Mouse (Mus musculus): Measurements from ENCODE around the gene 4930505A04Rik. TPM values are rescaled to one million over a fixed set of nuclear protein-coding genes. Genes with fewer than 3 reads are reported as not detected.
"Not testable (repeated sequence)": the region's sequence is repeated elsewhere in the genome, so short reads cannot be mapped to it uniquely, and the experiment has no call there.

4930505A04Rik gene
- polyA plus RNA-seq, 1 experiment from 2014 or later, result 0.22 TPM

DNA sequence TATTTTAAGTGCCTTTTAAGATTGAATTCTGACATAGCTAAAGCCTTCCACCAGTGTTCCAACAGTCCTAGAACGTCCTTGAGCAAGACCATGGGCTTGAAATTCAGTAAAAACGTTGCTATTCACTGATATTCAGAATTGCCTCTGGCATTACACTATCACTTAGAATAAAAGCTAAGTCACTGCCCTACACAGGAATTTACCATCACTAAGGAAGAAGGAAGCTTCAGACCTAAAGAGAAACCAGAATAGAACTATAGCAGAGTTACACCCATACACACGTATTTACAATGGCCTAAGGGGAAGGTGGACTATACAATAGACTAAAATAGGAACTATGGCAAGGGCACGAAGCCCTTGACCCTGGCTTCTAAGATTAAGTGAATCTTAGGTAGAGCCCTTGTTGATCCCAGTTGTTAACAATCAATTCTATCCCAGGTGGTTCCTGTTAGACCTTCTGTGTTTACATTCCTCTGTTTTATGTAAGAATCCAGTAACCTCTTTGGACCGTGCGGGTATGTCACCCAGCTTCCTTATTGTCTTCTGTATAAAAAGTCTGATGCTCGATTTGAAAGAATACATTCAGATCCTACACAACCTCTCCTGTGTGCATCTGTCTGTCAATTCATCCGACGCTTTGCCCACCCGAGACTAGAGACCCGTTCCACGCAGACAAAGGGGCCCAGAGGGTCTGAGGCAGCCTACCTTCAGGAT lies 27.3 kb downstream of the 4930505A04Rik start:
- ATAC-seq (ENCODE audit: low FRiP score, low read depth); H3K27me3 ChIP-seq (replicated peaks): not testable (repeated sequence)
- WGBS, result 86% methylated on average over 12 of the region's 12 CpGs

DNA sequence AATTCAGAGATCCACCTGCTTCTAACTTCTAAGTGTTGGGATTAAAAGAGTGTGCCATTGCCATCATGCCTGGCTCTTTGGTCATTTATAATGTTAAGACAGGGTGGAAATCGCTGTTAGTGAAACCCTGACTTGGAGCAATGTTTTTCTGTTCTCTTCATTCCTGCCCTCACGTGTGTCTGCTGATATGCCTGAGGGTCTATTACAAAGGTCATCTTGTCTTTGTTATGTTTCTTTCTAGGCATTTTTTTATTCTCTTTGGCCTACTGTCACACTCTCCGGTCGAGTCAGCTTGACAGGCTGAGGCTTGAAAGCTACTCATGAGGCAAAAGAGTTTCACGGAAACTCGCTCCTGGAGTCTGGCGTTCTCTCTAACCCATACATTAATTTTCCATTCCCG lies 27.9 kb downstream of the 4930505A04Rik start:
- no peaks in the 10 kb centered on the region for H3K4me1 ChIP-seq
- 87% methylated on average over 8 of the region's 8 CpGs for WGBS

More for the DNA sequence above, 27.3 kb downstream of the 4930505A04Rik start:
- H3K9me3 ChIP-seq; H3K27ac ChIP-seq; H3K4me3 ChIP-seq; H3K36me3 ChIP-seq; H3K9ac ChIP-seq; H3K4me2 ChIP-seq (replicated peaks); H3K4me1 ChIP-seq: not testable (repeated sequence)

GRCm38 (mm10) chr11:30433256-30433950 lies 38.2 kb downstream of the 4930505A04Rik start:
- WGBS, result 84% methylated on average over 2 of the region's 2 CpGs

More for the DNA sequence above, 27.9 kb downstream of the 4930505A04Rik start:
- no peak overlapping the region for H3K9ac ChIP-seq
- no peak overlapping the region for H3K27ac ChIP-seq
- H3K9me3 ChIP-seq, result no peaks in the 10 kb centered on the region
- H3K27me3 ChIP-seq (replicated peaks), result no peaks in the 10 kb centered on the region
- no peaks in the 10 kb centered on the region for H3K36me3 ChIP-seq
- no peak overlapping the region for H3K4me2 ChIP-seq (replicated peaks)
- no peak overlapping the region for H3K4me3 ChIP-seq
- ATAC-seq (ENCODE audit: low FRiP score, low read depth), result no peak

DNA sequence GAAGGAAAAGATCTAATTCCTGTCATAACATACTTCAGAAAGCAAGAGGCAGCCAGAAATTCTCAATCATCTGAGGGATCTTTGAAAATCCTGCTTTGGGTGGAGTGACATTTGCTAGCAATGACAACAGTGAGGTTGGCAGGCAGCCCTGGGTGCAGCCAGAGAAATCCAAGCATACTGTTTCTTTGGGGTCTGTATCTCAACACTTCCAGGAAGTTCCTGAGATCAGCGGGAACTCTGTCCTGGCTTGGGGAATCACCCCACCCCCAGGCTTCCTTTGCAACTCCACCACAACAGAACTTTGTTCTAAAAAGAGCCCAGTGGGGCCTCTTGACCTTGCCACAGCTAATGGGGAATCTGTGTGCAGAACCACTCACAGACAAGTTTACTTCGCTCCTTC lies 66.0 kb downstream of the 4930505A04Rik start:
- Histone ChIP-seq H3K4me2 (replicated peaks) (no peak overlapping the region), H3K27ac (no peak overlapping the region), H3K36me3 (no peaks in the 10 kb centered on the region), H3K4me1 (0 out of 2 replicates have a peak, but pooled peaks cover 5% of the 10 kb centered on the region), H3K9ac (no peak overlapping the region), H3K27me3 (replicated peaks) (no peaks in the 10 kb centered on the region), H3K9me3 (no peaks in the 10 kb centered on the region), H3K4me3 (no peak overlapping the region)
- WGBS, result 54% methylated on average over 2 of the region's 2 CpGs
- ATAC-seq (ENCODE audit: low FRiP score, low read depth), result no peak

More at GRCm38 (mm10) chr11:30433256-30433950, 38.2 kb downstream of the 4930505A04Rik start:
- H3K4me2 ChIP-seq (replicated peaks), result no peak overlapping the region
- no peaks in the 10 kb centered on the region for H3K4me1 ChIP-seq
- ATAC-seq (ENCODE audit: low FRiP score, low read depth), result no peak
- no peak overlapping the region for H3K27ac ChIP-seq
- H3K27me3 ChIP-seq (replicated peaks), result no peaks in the 10 kb centered on the region
- no peaks in the 10 kb centered on the region for H3K9me3 ChIP-seq
- no peak overlapping the region for H3K4me3 ChIP-seq
- H3K9ac ChIP-seq, result no peak overlapping the region
- H3K36me3 ChIP-seq, result no peaks in the 10 kb centered on the region

- Histone ChIP-seq H3K36me3 (no peaks in the 10 kb centered on the region), H3K9me3 (no peaks in the 10 kb centered on the region), H3K27ac (no peak overlapping the region), H3K9ac (no peak overlapping the region), H3K4me3 (no peak overlapping the region), H3K27me3 (replicated peaks) (no peaks in the 10 kb centered on the region), H3K4me2 (replicated peaks) (no peak overlapping the region), H3K4me1 (0 out of 2 replicates have a peak, but pooled peaks cover 5% of the 10 kb centered on the region)
- 60% methylated on average over 4 of the region's 4 CpGs for WGBS
- no peak for ATAC-seq (ENCODE audit: low FRiP score, low read depth)
Measured at GRCm38 (mm10) chr11:30404619-30405200, 66.9 kb downstream of the 4930505A04Rik start.

GRCm38 (mm10) chr11:30394351-30394750 lies 77.3 kb downstream of the 4930505A04Rik start:
- Histone ChIP-seq H3K27ac (no peak overlapping the region), H3K4me3 (no peak overlapping the region), H3K4me1 (no peaks in the 10 kb centered on the region), H3K9ac (no peak overlapping the region), H3K9me3 (no peaks in the 10 kb centered on the region), H3K4me2 (replicated peaks) (no peak overlapping the region), H3K27me3 (replicated peaks) (no peaks in the 10 kb centered on the region), H3K36me3 (no peaks in the 10 kb centered on the region)
- no peak for ATAC-seq (ENCODE audit: low FRiP score, low read depth)

- no peaks in the 10 kb centered on the region for H3K9me3 ChIP-seq
- no peaks in the 10 kb centered on the region for H3K36me3 ChIP-seq
- ATAC-seq (ENCODE audit: low FRiP score, low read depth), result no peak
- H3K4me2 ChIP-seq (replicated peaks), result no peak overlapping the region
- no peaks in the 10 kb centered on the region for H3K4me1 ChIP-seq
- H3K9ac ChIP-seq, result no peak overlapping the region
- no peak overlapping the region for H3K4me3 ChIP-seq
- H3K27me3 ChIP-seq (replicated peaks), result no peaks in the 10 kb centered on the region
- H3K27ac ChIP-seq, result no peak overlapping the region
Measured at GRCm38 (mm10) chr11:30383076-30383475, 88.6 kb downstream of the 4930505A04Rik start.

Other genes with a start within 250 kb of the 4930505A04Rik start
- 110 and 122 TPM in 2 replicates for gene Sptbn1, start 203.7 kb downstream of the 4930505A04Rik start, polyA plus RNA-seq (2016; fragmentation: Nextera tagmentation; extraction: Ambion mirVana)
- gene Acyp2, start 177.8 kb upstream of the 4930505A04Rik start, polyA plus RNA-seq (2016; fragmentation: Nextera tagmentation; extraction: Ambion mirVana), result 23.6 and 25.7 TPM in 2 replicates